Mouse (Mus musculus) T-helper 2 cell (primary cell): ENCODE data around the gene Ccdc141.

Experiments
- in situ Hi-C: fragments of 300-600 bp; cut with MboI, MseI; formaldehyde crosslinking; loops from one replicate; pipeline ENCODE4 v1.15.1; 2025; ENCODE audit warnings: high pct_unique_total_duplicates

Gene Ccdc141

GRCm38 (mm10) chr2:76982391-76983145 lies 187.9 kb downstream of the Ccdc141 start, which contains the start of gene Ttn:
TSS of gene Ttn (minus strand) at chr2:76982547.
- in situ Hi-C loops: no loop called here

- in situ Hi-C loops: no loop called here
These were observed 188.7 kb downstream of the Ccdc141 start for GRCm38 (mm10) chr2:76981717-76982116.

- in situ Hi-C loops: no loop called here
These were observed 190.3 kb downstream of the Ccdc141 start for GRCm38 (mm10) chr2:76980146-76980545.

- in situ Hi-C loops: no loop called here
These were observed 192.8 kb downstream of the Ccdc141 start for GRCm38 (mm10) chr2:76977650-76978049.

- in situ Hi-C loops: no loop called here
These were observed 198.4 kb downstream of the Ccdc141 start for GRCm38 (mm10) chr2:76972051-76972450.

GRCm38 (mm10) chr2:76971069-76971468 lies 199.4 kb downstream of the Ccdc141 start:
- in situ Hi-C loops: no loop called here

GRCm38 (mm10) chr2:76970669-76971068 lies 199.8 kb downstream of the Ccdc141 start:
- in situ Hi-C loops: no loop called here

GRCm38 (mm10) chr2:76970204-76970603 lies 200.2 kb downstream of the Ccdc141 start:
- in situ Hi-C loops: no loop called here

- in situ Hi-C loops: loop anchor here (10.0 kb wide), 1 partner anchor 365 kb away; no protein-coding TSS in a partner anchor
These were observed 200.8 kb downstream of the Ccdc141 start for GRCm38 (mm10) chr2:76969637-76970036.

- in situ Hi-C loops: loop anchor here (10.0 kb wide), 1 partner anchor 366 kb away; no protein-coding TSS in a partner anchor
These were observed 201.5 kb downstream of the Ccdc141 start for GRCm38 (mm10) chr2:76968919-76969318.

- in situ Hi-C loops: loop anchor here (10.0 kb wide), 1 partner anchor 368 kb away; no protein-coding TSS in a partner anchor
These were observed 203.9 kb downstream of the Ccdc141 start for GRCm38 (mm10) chr2:76966582-76966981.

GRCm38 (mm10) chr2:76966013-76966412 lies 204.4 kb downstream of the Ccdc141 start:
- in situ Hi-C loops: loop anchor here (10.0 kb wide), 1 partner anchor 369 kb away; no protein-coding TSS in a partner anchor

GRCm38 (mm10) chr2:76965542-76965941 lies 204.9 kb downstream of the Ccdc141 start:
- in situ Hi-C loops: loop anchor here (10.0 kb wide), 1 partner anchor 369 kb away; no protein-coding TSS in a partner anchor

- in situ Hi-C loops: loop anchor here (10.0 kb wide), 1 partner anchor 373 kb away; no protein-coding TSS in a partner anchor
These were observed 208.4 kb downstream of the Ccdc141 start for GRCm38 (mm10) chr2:76962045-76962432.

GRCm38 (mm10) chr2:76961420-76962044 lies 208.9 kb downstream of the Ccdc141 start:
- in situ Hi-C loops: loop anchor here (10.0 kb wide), 1 partner anchor 373 kb away; no protein-coding TSS in a partner anchor
